Mouse (Mus musculus) olfactory bulb, adult 2 months (tissue): ENCODE data around the gene Atp6ap1l. TPM values are rescaled to one million over a fixed set of nuclear protein-coding genes. Genes with fewer than 3 reads are reported as not detected.
"Not testable (repeated sequence)": the region's sequence is repeated elsewhere in the genome, so short reads cannot be mapped to it uniquely, and the experiment has no call there.

ENCODE experiments used
- H3K27ac ChIP-seq: fragments of 200-500 bp; 2 replicates; pipeline ENCODE4 v1.5.1; 2012; ENCODE audit warnings: low read depth, low read length; ENCODE audit not compliant: insufficient read depth
- H3K4me1 ChIP-seq: fragments of 200-500 bp; 2 replicates; pipeline ENCODE4 v1.6.1; 2012; ENCODE audit warnings: low read length; ENCODE audit not compliant: control insufficient read depth, insufficient read depth
- H3K4me3 ChIP-seq: fragments of 200-500 bp; 2 replicates; pipeline ENCODE4 v1.5.1; 2012; ENCODE audit warnings: mild to moderate bottlenecking, low read depth, low read length, moderate library complexity; ENCODE audit not compliant: insufficient read depth
- CTCF ChIP-seq: fragments of 200-500 bp; IDR thresholded peaks from 2 replicates; pipeline ENCODE4 v1.5.1; 2012; ENCODE audit warnings: low read depth, mild to moderate bottlenecking, low read length, moderate library complexity; ENCODE audit not compliant: insufficient read depth
- POLR2A ChIP-seq: fragments of 200-500 bp; IDR thresholded peaks from 2 replicates; pipeline ENCODE4 v1.6.1; 2012; ENCODE audit warnings: mild to moderate bottlenecking, low read depth, low read length, moderate library complexity; ENCODE audit not compliant: insufficient read depth
- WGBS: fragments of 180-500 bp; shearing (Covaris S2); methylation state at CpG from one replicate; pipeline ENCODE4 v1.1.7; 2018; 5-methylcytosine and 5-hydroxymethylcytosine counted together
- polyA plus RNA-seq: library from polyadenylated mRNA; stranded (reverse); fragments of >200 nt; gene quantifications from 2 replicates; pipeline ENCODE4 v1.2.4, GENCODE M21; 2012; ENCODE audit warnings: low replicate concordance; ENCODE audit not compliant: missing spikeins, insufficient read depth, insufficient read length

The Atp6ap1l gene
- not detected in 2 replicates for polyA plus RNA-seq

DNA sequence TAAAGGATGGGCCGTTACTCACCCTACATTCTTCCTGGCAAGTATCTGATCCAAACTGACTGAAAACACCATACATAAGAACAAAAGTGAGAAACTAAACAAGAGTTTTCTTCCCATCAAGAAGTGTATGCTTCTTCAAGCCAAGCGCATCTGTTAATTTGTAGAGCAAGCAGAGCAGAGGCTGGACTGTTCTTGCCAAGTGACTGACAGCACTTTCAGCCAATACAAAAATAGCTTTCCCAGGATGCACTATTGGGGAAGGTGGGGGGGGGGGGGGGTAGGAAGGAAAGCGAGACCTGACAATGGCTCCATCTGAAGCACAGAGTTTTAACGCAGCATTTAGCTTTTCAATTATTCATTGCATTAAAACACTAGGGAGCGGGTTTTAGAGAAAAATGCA lies at the start of gene Atp6ap1l:
Atp6ap1l (minus strand) TSS at position 180 of the 400 bp plus-strand sequence.
- H3K27ac ChIP-seq = no peak within 1 kb of the TSS
- WGBS = 66% methylated on average over 5 of the region's 5 CpGs
- no peaks in the 10 kb centered on the region for H3K4me1 ChIP-seq
- no peak within 1 kb of the TSS for H3K4me3 ChIP-seq
- TF ChIP-seq CTCF (no peak), POLR2A (no peak)

DNA sequence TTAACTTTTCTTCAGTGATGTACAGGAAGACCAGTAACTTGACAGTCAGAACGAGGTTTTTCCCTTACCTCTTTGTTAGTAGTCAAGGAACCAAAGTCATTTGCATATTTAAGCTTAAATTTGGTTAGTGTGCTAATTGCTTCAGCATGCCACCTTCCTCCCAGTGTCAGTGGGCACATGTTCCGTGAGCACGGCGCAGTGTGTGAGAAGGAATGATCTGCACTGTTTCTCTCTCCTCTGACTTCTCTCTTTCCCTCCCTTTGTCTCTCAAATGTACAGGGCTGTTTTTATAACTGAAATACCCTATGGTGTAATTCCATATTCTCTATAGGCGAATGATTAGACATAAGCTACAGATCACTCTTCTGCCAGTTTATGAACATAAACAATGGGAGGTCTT lies 34.4 kb upstream of the Atp6ap1l start:
- 73% methylated on average over 5 of the region's 5 CpGs for WGBS
- H3K4me1 ChIP-seq = no peaks in the 10 kb centered on the region
- no peak overlapping the region for H3K27ac ChIP-seq
- TF ChIP-seq CTCF (no peak), POLR2A (no peak)
- no peak overlapping the region for H3K4me3 ChIP-seq

DNA sequence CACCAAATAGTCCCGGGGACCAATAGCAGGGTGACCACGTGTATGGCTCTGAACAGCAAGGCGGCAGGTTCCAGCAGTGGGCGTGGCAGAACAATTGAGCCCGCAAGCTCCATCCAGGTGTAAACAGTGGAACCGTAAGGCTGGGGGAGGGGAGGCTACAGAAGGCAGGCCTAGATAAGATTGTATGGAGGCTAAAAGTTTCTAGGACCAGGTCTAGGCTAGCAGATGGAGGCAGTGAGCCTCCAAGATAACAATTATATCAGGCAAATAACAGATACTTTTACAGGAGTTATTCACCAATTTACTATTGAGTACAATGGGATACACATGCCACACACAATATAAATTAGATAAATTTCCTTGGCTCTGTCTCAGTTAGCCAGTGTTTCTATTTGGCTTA lies 34.0 kb upstream of the Atp6ap1l start:
- TF ChIP-seq CTCF (no peak), POLR2A (no peak)
- Histone ChIP-seq H3K4me3 (no peak overlapping the region), H3K4me1 (no peaks in the 10 kb centered on the region), H3K27ac (no peak overlapping the region)
- 76% methylated on average over 6 of the region's 6 CpGs for WGBS

DNA sequence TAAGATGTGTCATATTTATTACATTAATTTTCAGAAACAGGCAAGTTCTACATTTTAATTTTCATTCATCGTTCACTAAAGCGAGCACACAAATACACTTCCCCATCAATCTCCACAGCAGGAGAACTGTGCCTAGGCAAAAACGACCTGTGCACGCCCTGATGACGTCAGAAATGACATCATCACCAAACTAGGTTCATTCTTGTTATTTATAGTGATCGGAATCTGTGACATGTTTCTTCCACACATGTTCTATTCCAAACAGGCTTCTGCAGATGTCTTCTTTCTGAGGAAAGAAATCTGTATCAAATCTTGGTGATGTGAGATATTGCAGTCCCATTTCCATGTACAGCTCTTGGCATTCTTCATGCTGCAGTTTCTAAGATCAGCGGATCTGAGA lies 30.7 kb upstream of the Atp6ap1l start:
- Histone ChIP-seq H3K4me3 (no peak overlapping the region), H3K4me1 (0 out of 2 replicates have a peak, but pooled peaks cover 1% of the 10 kb centered on the region), H3K27ac (no peak overlapping the region)
- 88% methylated on average over 7 of the region's 7 CpGs for WGBS
- TF ChIP-seq CTCF (no peak), POLR2A (no peak)

DNA sequence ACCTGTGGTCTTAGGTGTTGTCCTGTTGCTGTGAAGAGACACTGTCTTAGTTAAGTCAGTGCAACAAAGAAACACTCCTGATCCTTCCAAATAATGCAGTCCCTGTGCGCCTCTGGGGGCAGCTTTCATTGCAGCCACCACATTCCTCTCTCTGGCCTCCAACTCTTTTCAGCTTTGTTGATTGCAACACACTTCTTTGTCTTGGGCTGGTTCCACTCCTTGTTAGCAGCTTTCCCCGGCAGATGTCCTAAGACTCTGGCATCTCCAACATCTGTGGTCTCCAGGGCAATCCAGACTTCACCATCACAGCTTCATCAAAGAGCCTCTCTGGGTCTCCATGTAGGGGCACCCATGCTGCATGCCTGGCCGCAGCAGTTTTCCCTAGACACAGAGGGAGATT lies 28.1 kb upstream of the Atp6ap1l start:
- 66% methylated on average over 3 of the region's 3 CpGs for whole genome bisulfite sequencing
- Histone ChIP-seq H3K4me3 (no peak overlapping the region), H3K27ac (no peak overlapping the region), H3K4me1 (0 out of 2 replicates have a peak, but pooled peaks cover 4% of the 10 kb centered on the region)
- TF ChIP-seq POLR2A (no peak), CTCF (no peak)

DNA sequence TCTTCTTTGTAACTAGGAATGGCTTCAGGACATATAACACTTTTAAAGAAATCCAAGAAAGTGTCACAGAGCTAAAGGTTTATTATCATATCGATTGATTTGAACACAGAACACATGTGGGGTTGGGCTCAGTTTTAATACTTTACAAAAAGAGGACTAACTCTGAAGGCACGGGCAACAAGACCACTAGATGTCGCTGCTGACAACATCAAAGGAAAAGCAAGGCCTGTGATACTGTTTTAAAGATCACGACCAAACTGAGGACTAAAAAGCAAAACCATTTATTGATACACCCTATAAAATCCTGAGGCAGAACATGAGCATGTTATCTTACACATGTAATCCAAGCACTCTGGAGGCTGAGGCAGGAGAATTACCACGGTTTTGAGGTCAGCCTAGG lies 24.7 kb upstream of the Atp6ap1l start:
- Histone ChIP-seq H3K4me3 (no peak overlapping the region), H3K27ac (no peak overlapping the region), H3K4me1 (0 out of 2 replicates have a peak, but pooled peaks cover 4% of the 10 kb centered on the region)
- 21% methylated on average over 5 of the region's 5 CpGs for WGBS
- TF ChIP-seq CTCF (no peak), POLR2A (no peak)

DNA sequence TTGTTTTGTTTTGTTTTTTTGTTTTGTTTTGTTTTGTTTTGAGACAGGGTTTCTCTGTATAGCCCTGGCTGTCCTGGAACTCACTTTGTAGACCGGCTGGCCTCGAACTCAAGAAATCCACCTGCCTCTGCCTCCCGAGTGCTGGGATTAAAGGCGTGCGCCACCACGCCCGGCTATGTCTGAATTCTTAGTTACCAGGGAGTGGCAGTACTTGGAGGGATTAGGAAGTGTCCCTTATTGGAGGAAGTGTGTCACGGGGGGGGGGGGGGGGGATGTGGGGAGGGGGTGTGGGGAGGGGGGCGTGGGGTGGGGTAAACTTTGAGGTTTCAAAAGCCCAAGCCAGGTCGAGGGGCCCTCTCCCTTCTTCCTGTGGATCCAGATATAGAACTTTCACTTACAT lies 23.1 kb upstream of the Atp6ap1l start:
- not testable (repeated sequence) for H3K27ac ChIP-seq, H3K4me3 ChIP-seq
- 96% methylated on average over 10 of the region's 10 CpGs for whole genome bisulfite sequencing

DNA sequence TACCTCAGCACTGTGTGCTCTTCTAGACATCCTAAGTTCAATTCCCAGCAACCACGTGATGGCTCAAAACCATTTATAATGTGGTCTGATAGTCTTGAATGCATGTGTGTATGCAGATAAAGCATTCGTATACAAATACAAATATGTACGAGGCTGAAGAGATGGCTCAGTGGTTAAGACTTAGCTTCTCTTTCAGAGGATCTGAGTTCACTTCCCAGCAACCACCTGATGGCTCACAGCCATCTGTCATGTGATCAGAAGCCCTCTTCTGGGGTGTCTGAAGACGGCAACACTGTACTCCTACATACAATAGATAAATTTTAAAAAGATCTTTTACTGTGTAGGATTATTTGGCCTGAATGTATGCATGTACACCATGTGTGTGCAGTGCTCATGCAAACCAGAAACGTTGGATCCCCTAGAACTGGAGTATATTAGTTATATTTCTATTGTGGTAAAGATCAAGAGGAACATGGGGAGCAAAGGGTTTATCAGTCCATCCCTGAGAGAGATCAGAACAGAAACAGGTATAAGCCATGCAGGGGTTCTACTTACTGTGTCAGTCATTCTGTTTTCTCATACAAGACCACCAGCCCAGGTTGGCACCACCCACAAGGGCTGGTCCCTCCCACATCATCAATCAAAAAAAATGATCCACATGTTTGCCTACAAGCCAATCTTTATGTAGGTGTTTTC lies 21.9 kb upstream of the Atp6ap1l start:
- Histone ChIP-seq H3K4me1 (0 out of 2 replicates have a peak, but pooled peaks cover 4% of the 10 kb centered on the region), H3K27ac (no peak overlapping the region), H3K4me3 (no peak overlapping the region)
- TF ChIP-seq POLR2A (no peak), CTCF (no peak)
- 59% methylated on average over 5 of the region's 5 CpGs for WGBS

More for the DNA sequence above, 23.1 kb upstream of the Atp6ap1l start:
- H3K4me1 ChIP-seq = not testable (repeated sequence)

DNA sequence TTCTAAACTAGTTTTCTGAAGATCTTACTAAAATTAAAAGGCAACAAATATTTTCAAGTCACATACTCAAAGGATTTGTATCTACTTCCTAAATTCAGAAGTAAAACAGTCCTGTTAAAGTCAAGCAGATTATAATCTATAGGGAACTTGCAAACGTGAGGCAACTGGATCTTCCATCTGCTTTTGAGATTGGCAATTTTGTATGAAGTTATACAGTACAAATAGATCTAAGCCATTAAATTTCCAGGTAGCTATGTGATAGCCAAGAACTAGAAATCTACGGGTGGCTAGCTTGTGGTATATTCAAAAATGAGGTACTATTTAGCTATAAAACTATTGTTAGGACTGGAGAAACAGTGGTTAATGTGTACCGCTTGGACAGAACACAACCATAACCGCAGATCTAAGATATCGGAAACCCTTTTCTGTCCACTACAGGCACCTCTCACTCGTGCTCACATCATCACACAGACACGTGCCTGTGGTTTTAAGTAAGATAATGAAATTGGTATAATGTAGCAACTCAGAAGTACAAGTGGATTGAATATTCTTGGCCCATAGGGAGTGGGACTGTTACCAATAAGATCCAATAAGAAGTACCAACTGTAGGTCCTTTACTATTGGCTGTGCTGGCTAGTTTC lies 21.1 kb upstream of the Atp6ap1l start:
- 78% methylated on average over 7 of the region's 7 CpGs for WGBS
- Histone ChIP-seq H3K27ac (no peak overlapping the region), H3K4me1 (0 out of 2 replicates have a peak, but pooled peaks cover 4% of the 10 kb centered on the region), H3K4me3 (no peak overlapping the region)
- TF ChIP-seq POLR2A (no peak), CTCF (no peak)

DNA sequence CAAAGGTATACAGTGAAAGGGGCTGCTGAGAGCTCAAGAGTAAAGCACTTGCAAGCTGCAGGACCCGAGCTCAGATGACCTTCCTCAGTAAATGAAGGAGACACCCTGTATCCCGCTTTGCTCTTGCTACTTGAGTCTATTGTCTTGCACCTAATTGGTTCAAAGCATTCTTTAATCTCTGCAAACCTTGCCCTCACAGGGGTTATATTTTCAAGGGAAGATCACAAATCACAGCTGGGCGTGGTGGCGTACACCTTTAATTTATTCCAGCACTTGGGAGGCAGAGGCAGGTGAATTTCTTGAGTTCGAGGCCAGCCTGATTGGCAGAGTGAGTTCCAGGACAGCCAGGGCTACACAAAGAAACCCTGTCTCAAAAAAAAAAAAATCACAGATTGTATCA lies 20.0 kb upstream of the Atp6ap1l start:
- Histone ChIP-seq H3K27ac (no peak overlapping the region), H3K4me3 (no peak overlapping the region), H3K4me1 (no peaks in the 10 kb centered on the region)
- 84% methylated on average over 5 of the region's 5 CpGs for WGBS
- TF ChIP-seq CTCF (no peak), POLR2A (no peak)
